18 mouse cellular contexts compared by ENCODE assay signal in genomic region chr15:25927106-25927505, GRCm38 (mm10).
"Had no signal": no experiment of that assay in that cellular context is flagged by ENCODE, and none has a peak within 500 bp of the region (broad histone marks: within the 10 kb centered on the region; RNA-seq: fewer than 3 reads in every experiment).

No protein-coding gene starts in this region.

- DNase-seq: lung, adult 18-20 months; lung, embryonic 14.5 days; lung, postnatal 10 days; lung, postnatal 4 days; retina, postnatal 1 day; right cerebral cortex, adult 18-20 months; right cerebral cortex, postnatal 25 days; right cerebral cortex, postnatal 4 days; spleen, adult 18-20 months; thymus, adult 2 months; thymus, postnatal 25 days; thymus, postnatal 4 days had no signal

- ATAC-seq: midbrain, embryonic 13.5 days; midbrain, embryonic 16.5 days had no signal

- H3K4me3 ChIP-seq: midbrain, embryonic 13.5 days; myocyte; neural tube, embryonic 13.5 days; neural tube, embryonic 15.5 days had no signal

- H3K27ac ChIP-seq: liver, embryonic 14.5 days; midbrain, embryonic 13.5 days; neural tube, embryonic 13.5 days; neural tube, embryonic 15.5 days had no signal
